In genomic region chr2:167298729-167299705, GRCm38 (mm10) we compare ENCODE assay signal across 7 mouse cellular contexts. TPM values are rescaled to one million over a fixed set of nuclear protein-coding genes. Genes with fewer than 3 reads are reported as not detected.
DNase-seq lines count a peak whose midpoint lies in the region; ATAC-seq and TF ChIP-seq lines count a peak whose summit lies in the region.

No protein-coding gene starts in this region.

- ATAC-seq in embryonic facial prominence, embryonic 12.5 days (ENCODE audit: insufficient number of reproducible peaks, insufficient read depth, low FRiP score, low TSS enrichment): no peak
- peak; percentile 56; the same call in 1 of the 2 replicates for ATAC-seq in midbrain, embryonic 15.5 days (replicated peaks)

- H3K27me3 ChIP-seq in E14TG2a.4 (ENCODE audit: insufficient read depth, low read length): no peaks in the 10 kb centered on the region
- no peaks in the 10 kb centered on the region for H3K27me3 ChIP-seq in embryonic facial prominence, embryonic 12.5 days
- no peaks in the 10 kb centered on the region for H3K27me3 ChIP-seq in hindbrain, embryonic 10.5 days (ENCODE audit: insufficient read depth, poor library complexity, severe bottlenecking)
- no peaks in the 10 kb centered on the region for H3K27me3 ChIP-seq in midbrain, embryonic 15.5 days (replicated peaks)

- TF ChIP-seq CTCF in E14TG2a.4 (conservative IDR thresholded peaks at IDR 0.05; ENCODE audit: low read length): no peak

- peaks cover 69% of the 10 kb centered on the region for H3K36me3 ChIP-seq in E14TG2a.4 (ENCODE audit: insufficient read depth, low read length)
- H3K36me3 ChIP-seq in embryonic facial prominence, embryonic 12.5 days: peaks cover 24% of the 10 kb centered on the region
- peaks cover 41% of the 10 kb centered on the region for H3K36me3 ChIP-seq in hindbrain, embryonic 10.5 days
- H3K36me3 ChIP-seq in midbrain, embryonic 15.5 days (replicated peaks): peaks cover 5% of the 10 kb centered on the region; the same call in 1 of the 2 replicates

- no peak overlapping the region for H3K9ac ChIP-seq in embryonic facial prominence, embryonic 12.5 days
- no peak overlapping the region for H3K9ac ChIP-seq in midbrain, embryonic 15.5 days

- peak; percentile 24 for DNase-seq in R1 (ENCODE audit: low read depth, low spot score)
- DNase-seq in hindbrain, embryonic 10.5 days (ENCODE audit: low spot score): peak; percentile 25
- DNase-seq in layer of hippocampus, postnatal 14 days (ENCODE audit: low spot score in 2 of 2): peak; percentile 59 to 79
- DNase-seq in thymus, postnatal 25 days: peak; percentile 0

- peaks cover 53% of the 10 kb centered on the region for H3K4me1 ChIP-seq in E14TG2a.4 (replicated peaks; ENCODE audit: low read depth, low read length)
- H3K4me1 ChIP-seq in embryonic facial prominence, embryonic 12.5 days: no peaks in the 10 kb centered on the region
- peaks cover 45% of the 10 kb centered on the region for H3K4me1 ChIP-seq in hindbrain, embryonic 10.5 days (replicated peaks)
- no peaks in the 10 kb centered on the region for H3K4me1 ChIP-seq in midbrain, embryonic 15.5 days

- peak overlapping the region; percentile 23; the same call in 1 of the 2 replicates for H3K4me3 ChIP-seq in E14TG2a.4 (replicated peaks; ENCODE audit: low read length)
- no peak overlapping the region for H3K4me3 ChIP-seq in embryonic facial prominence, embryonic 12.5 days
- H3K4me3 ChIP-seq in hindbrain, embryonic 10.5 days: 0 out of 2 replicates have a peak overlapping the region, but pooled peaks have one; percentile 6
- H3K4me3 ChIP-seq in midbrain, embryonic 15.5 days: no peak overlapping the region

- peaks cover 26% of the 10 kb centered on the region for H3K9me3 ChIP-seq in E14TG2a.4 (ENCODE audit: low read length)
- no peaks in the 10 kb centered on the region for H3K9me3 ChIP-seq in embryonic facial prominence, embryonic 12.5 days
- H3K9me3 ChIP-seq in hindbrain, embryonic 10.5 days: no peaks in the 10 kb centered on the region
- no peaks in the 10 kb centered on the region for H3K9me3 ChIP-seq in midbrain, embryonic 15.5 days

- 80% methylated on average over 27 of the region's 27 CpGs for WGBS in embryonic facial prominence, embryonic 12.5 days
- WGBS in hindbrain, embryonic 10.5 days: 76% methylated on average over 27 of the region's 27 CpGs
- WGBS in midbrain, embryonic 15.5 days: 70% methylated on average over 27 of the region's 27 CpGs

- H3K27ac ChIP-seq in embryonic facial prominence, embryonic 12.5 days: peak overlapping the region; percentile 42; the same call in 1 of the 2 replicates
- H3K27ac ChIP-seq in hindbrain, embryonic 10.5 days: peak overlapping the region; percentile 84
- no peak overlapping the region for H3K27ac ChIP-seq in midbrain, embryonic 15.5 days

- H3K4me2 ChIP-seq in embryonic facial prominence, embryonic 12.5 days (replicated peaks): no peak overlapping the region
- no peak overlapping the region for H3K4me2 ChIP-seq in midbrain, embryonic 15.5 days

RNA-seq across cellular contexts. Expression of gene B4galt5, which starts 50.0 kb away (rescaled TPM):
- polyA plus RNA-seq in embryonic facial prominence, embryonic 12.5 days (2016; fragmentation: Nextera tagmentation; extraction: Ambion mirVana): 14.5 and 19.7 TPM in 2 replicates
- polyA plus RNA-seq in hindbrain, embryonic 10.5 days (2016; fragmentation: Nextera tagmentation; extraction: Ambion mirVana): 8.4 and 10.6 TPM in 2 replicates
- total RNA-seq in layer of hippocampus, postnatal 14 days (2021): 10 to 100 TPM; 58.8 to 60.5 TPM
- 28.3 and 31.8 TPM in 2 replicates for polyA plus RNA-seq in midbrain, embryonic 15.5 days (2015; fragmentation: Nextera tagmentation; extraction: Ambion mirVana)

RNA-seq across cellular contexts. Expression of gene Ptgis, which starts 58.6 kb away (rescaled TPM):
- polyA plus RNA-seq in embryonic facial prominence, embryonic 12.5 days (2016; fragmentation: Nextera tagmentation; extraction: Ambion mirVana): 17.7 and 19.1 TPM in 2 replicates
- 10.8 and 10.9 TPM in 2 replicates for polyA plus RNA-seq in hindbrain, embryonic 10.5 days (2016; fragmentation: Nextera tagmentation; extraction: Ambion mirVana)
- total RNA-seq in layer of hippocampus, postnatal 14 days (2021): 1 to 10 TPM; 1.3 to 2.1 TPM
- 4.3 and 4.8 TPM in 2 replicates for polyA plus RNA-seq in midbrain, embryonic 15.5 days (2015; fragmentation: Nextera tagmentation; extraction: Ambion mirVana)

Comparison
In these comparisons a context has a peak if more than half of its experiments do, and no peak if none do; other contexts are left out.
1. H3K4me3 ChIP-seq: peak in E14TG2a.4 (single experiment) and hindbrain, embryonic 10.5 days (single experiment); none in embryonic facial prominence, embryonic 12.5 days (single experiment) and midbrain, embryonic 15.5 days (single experiment).
2. DNase-seq: peak in every context shown above with its lines; median percentile 69 in layer of hippocampus, postnatal 14 days; 25 in hindbrain, embryonic 10.5 days; 24 in R1; 0 in thymus, postnatal 25 days.